Mouse (Mus musculus): ENCODE measurements around the gene Serac1.

- TF ChIP-seq CTCF (IDR thresholded peaks at IDR 0.05) (no peak), EP300 (IDR thresholded peaks at IDR 0.05; ENCODE audit: insufficient read depth, low read depth, low read length) (no peak)
Measured at GRCm38 (mm10) chr17:6037507-6037906, 42.0 kb downstream of the Serac1 start.
